Mouse (Mus musculus) lung, adult 2 months (tissue): ENCODE measurements around the gene Arnt2.

Source experiments
- CTCF ChIP-seq: fragments of 200-500 bp; IDR thresholded peaks from 2 replicates; pipeline ENCODE4 v1.5.1; 2011; ENCODE audit warnings: mild to moderate bottlenecking, low read length, control low read depth; ENCODE audit not compliant: insufficient read depth
- POLR2A ChIP-seq: fragments of 200-500 bp; IDR thresholded peaks from 2 replicates; pipeline ENCODE4 v1.6.1; 2011; ENCODE audit warnings: low read depth, mild to moderate bottlenecking, control low read depth, low read length, borderline replicate concordance; ENCODE audit errors: extremely low read depth

- TF ChIP-seq CTCF (no peak), POLR2A (no peak)
Measured at GRCm38 (mm10) chr7:84227652-84228051, 182.3 kb downstream of the Arnt2 start.
